Mouse (Mus musculus): ENCODE data around the gene Thsd1. TPM values are rescaled to one million over a fixed set of nuclear protein-coding genes. Genes with fewer than 3 reads are reported as not detected.
A peak's percentile ranks its signal among the peaks of the same experiment; 100 is the strongest.

Gene Thsd1
- total RNA-seq (2021): 1 to 10 TPM; 5.4 to 6.2 TPM

- intact Hi-C loops (cut with DNase I): no loop called here
- peak; percentile 62 for DNase-seq (ENCODE audit: low spot score)
These were observed at the start of gene Thsd1 for GRCm38 (mm10) chr8:22227061-22227877. Gene Thsd1 (plus strand): TSS chr8:22227313.

DNA sequence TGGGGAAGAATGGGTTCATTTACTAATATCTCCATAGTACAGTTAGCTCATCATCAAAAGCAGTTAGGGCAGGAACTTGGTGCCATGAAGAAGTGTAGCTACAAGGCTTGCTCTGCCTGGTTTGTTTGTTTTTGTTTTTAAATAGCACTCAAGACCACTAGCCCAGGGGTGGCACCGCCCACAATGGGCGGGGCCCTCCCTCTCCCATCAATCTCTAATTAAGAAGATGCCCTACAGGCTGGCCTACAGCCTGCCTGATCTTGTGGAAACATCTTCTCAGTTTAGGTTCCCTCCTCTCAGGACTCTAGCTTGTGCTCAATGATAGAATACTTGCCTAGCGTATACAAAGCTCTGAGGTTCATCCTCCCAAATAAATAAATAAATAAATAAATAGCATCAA lies 42.2 kb upstream of the Thsd1 start:
- no peak for DNase-seq (ENCODE audit: low spot score)
- intact Hi-C loops (cut with DNase I): loop anchor here (5.0 kb wide), 1 partner anchor 212 kb away; the partner anchor contains the start of gene Slc25a15

DNA sequence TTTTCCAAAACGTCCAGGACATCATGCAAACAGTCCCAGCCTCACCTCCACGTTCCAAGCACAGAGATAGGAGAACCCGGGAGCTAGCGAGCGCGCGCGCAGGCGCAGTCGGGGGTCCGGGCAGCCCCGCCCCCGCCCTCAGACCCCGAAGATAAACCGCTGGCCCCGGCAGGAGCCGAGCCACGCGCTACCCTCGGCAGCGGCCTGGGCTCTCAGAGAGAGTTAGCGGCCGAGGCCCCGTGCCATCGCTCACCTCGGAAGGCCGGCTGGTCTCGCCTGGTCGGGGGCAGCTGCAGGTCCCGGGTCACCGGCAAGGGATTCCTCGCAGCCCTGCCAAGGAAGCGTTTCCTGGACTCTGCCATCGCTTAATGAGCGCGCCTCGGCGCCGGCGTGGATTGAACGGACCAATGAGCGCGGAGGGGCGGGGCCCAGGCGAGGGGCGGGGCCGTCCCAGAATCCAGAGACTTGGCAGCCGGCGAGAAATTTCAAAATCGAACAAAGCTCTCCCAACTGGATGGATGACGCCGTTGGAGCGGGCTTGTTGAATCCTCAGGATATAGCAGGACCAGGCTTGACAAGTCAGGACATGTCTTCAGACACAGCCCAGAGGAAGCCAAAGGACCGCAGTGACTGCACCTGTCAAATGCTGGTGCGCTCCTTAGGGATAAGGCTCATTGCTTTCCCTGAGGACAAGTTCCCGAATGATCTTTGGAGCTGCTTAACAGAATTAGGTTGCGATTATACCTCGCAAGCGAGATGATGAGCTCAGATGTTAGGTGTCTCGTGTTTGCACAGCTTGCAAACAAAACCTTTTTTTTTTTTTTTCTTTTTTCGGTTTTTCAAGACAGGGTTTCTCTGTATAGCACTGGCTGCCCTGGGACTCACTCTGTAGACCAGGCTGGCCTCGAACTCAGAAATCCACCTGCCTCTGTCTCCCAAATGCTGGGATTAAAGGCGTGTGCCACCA lies 41.4 kb upstream of the Thsd1 start, which contains the start of gene Ckap2:
Ckap2 (minus strand) TSS at position 389 of the 967 bp plus-strand sequence.
- intact Hi-C loops (cut with DNase I): loop anchor here (5.0 kb wide), 1 partner anchor 212 kb away; the partner anchor contains the start of gene Slc25a15
- DNase-seq (ENCODE audit: low spot score): peak; percentile 80

- DNase-seq (ENCODE audit: low spot score): peak; percentile 80
- intact Hi-C loops (cut with DNase I): loop anchor here (1.0 to 5.0 kb wide), 4 partner anchors 36 to 184 kb away; no protein-coding TSS in a partner anchor
These were observed 34.3 kb upstream of the Thsd1 start, which contains the start of gene Vps36 for GRCm38 (mm10) chr8:22192660-22193431. Gene Vps36 (plus strand): TSS chr8:22192809.

GRCm38 (mm10) chr8:22193432-22194010 lies 33.6 kb upstream of the Thsd1 start:
- intact Hi-C loops (cut with DNase I): loop anchor here (2.0 to 5.0 kb wide), 3 partner anchors 35 to 109 kb away; no protein-coding TSS in a partner anchor
- DNase-seq (ENCODE audit: low spot score): no peak

DNA sequence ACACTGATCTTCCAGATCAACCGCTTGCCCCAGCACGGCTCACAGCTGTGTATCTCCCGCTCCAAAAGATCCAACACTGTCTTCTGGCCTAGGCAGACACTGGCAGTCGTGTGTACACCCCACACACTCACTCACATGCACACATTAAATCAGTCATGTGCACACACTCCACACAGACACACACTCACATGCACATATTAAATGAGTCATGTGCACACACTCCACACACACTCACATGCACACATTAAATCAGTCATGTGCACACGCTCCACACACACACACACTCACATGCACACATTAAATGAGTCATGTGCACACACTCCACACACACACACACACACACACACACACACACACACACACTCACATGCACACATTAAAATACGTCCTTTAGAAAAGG lies 29.2 kb upstream of the Thsd1 start:
- intact Hi-C loops (cut with DNase I): no loop called here
- DNase-seq (ENCODE audit: low spot score): no peak

GRCm38 (mm10) chr8:22199481-22199880 lies 27.6 kb upstream of the Thsd1 start:
- intact Hi-C loops (cut with DNase I): no loop called here
- DNase-seq (ENCODE audit: low spot score): no peak

GRCm38 (mm10) chr8:22207535-22207934 lies 19.6 kb upstream of the Thsd1 start:
- DNase-seq (ENCODE audit: low spot score): no peak
- intact Hi-C loops (cut with DNase I): no loop called here

GRCm38 (mm10) chr8:22209012-22209411 lies 18.1 kb upstream of the Thsd1 start:
- no peak for DNase-seq (ENCODE audit: low spot score)

DNA sequence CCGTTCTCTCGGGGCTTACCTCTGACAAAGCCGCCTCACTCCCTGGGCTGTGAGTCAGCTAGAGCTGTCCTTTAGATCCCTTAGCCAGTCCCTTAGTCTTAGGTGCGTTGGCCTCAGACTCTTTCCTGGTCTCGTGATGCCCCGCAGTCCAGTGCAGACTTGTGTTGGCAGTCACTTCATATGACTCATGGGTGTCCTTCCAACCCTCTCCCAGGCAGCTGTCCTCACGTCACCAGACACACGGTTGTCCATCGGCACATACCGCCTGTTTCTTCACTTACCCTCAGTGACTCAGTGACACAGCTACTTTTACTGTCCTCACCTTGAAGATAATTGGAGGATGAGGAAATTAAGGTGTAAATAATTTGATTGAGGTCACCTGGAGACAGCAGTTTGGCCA lies 12.3 kb upstream of the Thsd1 start:
- intact Hi-C loops (cut with DNase I): no loop called here
- DNase-seq (ENCODE audit: low spot score): no peak

More at GRCm38 (mm10) chr8:22209012-22209411, 18.1 kb upstream of the Thsd1 start:
- intact Hi-C loops (cut with DNase I): no loop called here

DNA sequence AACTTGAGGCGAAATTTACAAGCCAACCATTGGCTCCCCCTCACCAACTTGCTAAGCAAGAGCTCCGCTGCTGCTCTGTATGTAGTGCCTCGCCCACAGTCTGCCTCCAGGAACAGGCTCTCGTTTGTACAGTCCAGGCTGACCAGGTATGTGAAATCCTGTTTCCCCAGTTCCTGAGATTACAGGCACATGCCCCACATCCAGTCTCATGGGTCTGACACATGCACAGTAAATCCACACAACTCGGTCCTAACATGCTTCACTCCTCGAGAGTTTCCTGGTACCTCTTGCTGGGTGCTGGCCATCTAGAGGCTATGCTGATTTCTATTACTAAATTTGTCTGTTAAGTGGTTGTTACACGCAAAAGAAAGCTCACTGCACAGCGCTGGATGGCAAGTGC lies 752 bp upstream of the Thsd1 start:
- intact Hi-C loops (cut with DNase I): no loop called here
- DNase-seq (ENCODE audit: low spot score): no peak

GRCm38 (mm10) chr8:22228621-22229020 lies 1.5 kb downstream of the Thsd1 start:
- intact Hi-C loops (cut with DNase I): loop anchor here (2.0 kb wide), 1 partner anchor 36 kb away; the partner anchor contains the start of gene Vps36
- DNase-seq (ENCODE audit: low spot score): no peak

- intact Hi-C loops (cut with DNase I): no loop called here
- DNase-seq (ENCODE audit: low spot score): no peak
These were observed 15.9 kb downstream of the Thsd1 start for GRCm38 (mm10) chr8:22242986-22243385.

DNA sequence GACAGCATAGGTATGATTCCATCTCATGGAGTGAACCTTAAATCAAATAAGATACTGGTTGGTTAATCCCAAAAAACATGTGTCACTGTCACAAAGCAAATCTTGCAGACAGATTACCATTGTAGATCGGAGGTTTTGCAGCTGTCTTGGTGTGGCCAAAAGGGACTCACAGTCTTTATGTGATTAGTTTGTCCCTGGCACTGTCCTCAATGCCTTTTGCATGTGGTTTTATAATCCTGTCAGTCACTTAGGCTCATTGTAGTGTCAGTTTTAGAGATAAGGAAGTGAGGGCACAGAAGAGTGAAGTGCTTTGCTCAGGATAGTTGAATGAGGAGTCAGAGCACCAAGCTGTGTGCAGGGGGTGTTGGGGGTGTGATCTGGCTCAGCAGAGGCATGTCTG lies 18.6 kb downstream of the Thsd1 start:
- intact Hi-C loops (cut with DNase I): no loop called here
- DNase-seq (ENCODE audit: low spot score): no peak

- intact Hi-C loops (cut with DNase I): no loop called here
- no peak for DNase-seq (ENCODE audit: low spot score)
These were observed 20.8 kb downstream of the Thsd1 start for GRCm38 (mm10) chr8:22247956-22248355.

GRCm38 (mm10) chr8:22249080-22249479 lies 22.0 kb downstream of the Thsd1 start:
- intact Hi-C loops (cut with DNase I): no loop called here
- no peak for DNase-seq (ENCODE audit: low spot score)

DNA sequence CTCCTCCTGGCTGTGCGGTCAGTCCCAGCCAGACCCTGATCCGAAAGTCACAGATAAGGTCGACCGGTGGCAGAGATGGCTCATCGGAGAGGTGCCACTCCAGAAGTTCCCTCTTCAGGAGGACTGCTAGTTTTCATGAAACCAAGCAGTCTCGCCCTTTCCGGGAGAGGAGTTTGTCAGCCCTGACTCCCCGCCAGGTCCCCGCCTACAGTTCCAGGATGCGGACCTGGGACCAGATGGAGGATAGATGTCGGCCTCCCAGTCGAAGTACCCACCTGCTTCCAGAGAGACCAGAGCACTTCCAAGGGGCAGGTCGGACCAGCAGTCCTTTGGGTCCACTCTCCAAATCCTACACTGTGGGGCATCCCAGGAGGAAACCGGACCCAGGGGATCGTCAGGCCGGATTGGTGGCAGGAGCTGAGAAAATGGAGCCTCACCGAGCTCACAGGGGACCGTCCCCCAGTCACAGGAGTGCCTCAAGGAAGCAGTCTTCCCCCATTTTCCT lies 31.9 kb downstream of the Thsd1 start:
- no peak for DNase-seq (ENCODE audit: low spot score)
- intact Hi-C loops (cut with DNase I): loop anchor here (5.0 kb wide), 1 partner anchor 67 kb away; the partner anchor contains the start of gene Vps36

DNA sequence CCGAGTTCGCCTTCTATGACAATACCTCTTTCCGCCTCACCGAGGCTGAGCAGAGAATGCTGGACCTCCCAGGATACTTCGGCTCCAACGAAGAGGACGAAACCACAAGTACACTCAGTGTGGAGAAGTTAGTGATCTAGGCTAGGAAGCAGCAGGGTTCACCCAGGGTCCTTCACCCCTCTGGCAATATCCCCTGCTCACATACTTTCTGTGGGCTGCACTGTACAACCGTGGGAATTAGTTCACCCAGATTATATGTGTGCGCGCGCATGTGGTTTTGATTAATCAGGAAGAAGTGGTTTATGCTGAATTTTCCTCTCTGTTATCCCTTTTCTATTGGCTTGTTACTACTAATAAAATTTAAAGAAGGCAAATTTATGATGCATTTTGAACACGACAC lies 32.4 kb downstream of the Thsd1 start:
- intact Hi-C loops (cut with DNase I): loop anchor here (5.0 kb wide), 1 partner anchor 67 kb away; the partner anchor contains the start of gene Vps36
- no peak for DNase-seq (ENCODE audit: low spot score)
